Mouse (Mus musculus) hindbrain, embryonic 13.5 days (tissue): ENCODE data around the gene Egfr. TPM values are rescaled to one million over a fixed set of nuclear protein-coding genes. Genes with fewer than 3 reads are reported as not detected.

ENCODE experiments used
- ATAC-seq: fragments of 200-750 bp; cut with Nextera tagmentation; 2 replicates; pipeline ENCODE4 v1.8.0; 2017; ENCODE audit warnings: moderate TSS enrichment; ENCODE audit not compliant: low FRiP score
- H3K27ac ChIP-seq: fragments of 300-500 bp; sonication (generic); 2 replicates; pipeline ENCODE4 v1.5.1; 2015; ENCODE audit warnings: inconsistent platforms, mild to moderate bottlenecking, moderate library complexity
- H3K27me3 ChIP-seq: fragments of 300-500 bp; sonication (generic); 2 replicates; pipeline ENCODE4 v1.6.1; 2015; ENCODE audit warnings: mild to moderate bottlenecking, inconsistent platforms
- H3K36me3 ChIP-seq: fragments of 300-500 bp; sonication (generic); 2 replicates; pipeline ENCODE4 v1.6.1; 2015; ENCODE audit warnings: mild to moderate bottlenecking, inconsistent platforms
- H3K4me1 ChIP-seq: fragments of 300-500 bp; sonication (generic); replicated peaks from 2 replicates; pipeline ENCODE4 v1.6.1; 2015; ENCODE audit warnings: inconsistent platforms
- H3K4me2 ChIP-seq: fragments of 300-500 bp; sonication (generic); 2 replicates; pipeline ENCODE4 v1.6.1; 2015; ENCODE audit warnings: inconsistent platforms, mild to moderate bottlenecking, moderate library complexity
- H3K4me3 ChIP-seq: fragments of 300-500 bp; sonication (generic); 2 replicates; pipeline ENCODE4 v1.5.1; 2015; ENCODE audit warnings: mild to moderate bottlenecking, inconsistent platforms
- H3K9ac ChIP-seq: fragments of 300-500 bp; sonication (generic); 2 replicates; pipeline ENCODE4 v1.6.1; 2015; ENCODE audit warnings: mild to moderate bottlenecking, inconsistent platforms
- H3K9me3 ChIP-seq: fragments of 300-500 bp; sonication (generic); 2 replicates; pipeline ENCODE4 v1.6.1; 2016; ENCODE audit warnings: inconsistent platforms
- WGBS: fragments of 180-500 bp; shearing (Covaris S2); methylation state at CpG from one replicate; pipeline ENCODE4 v1.1.7; 2015; 5-methylcytosine and 5-hydroxymethylcytosine counted together
- polyA plus RNA-seq: library from polyadenylated mRNA; unstranded; fragments of >200 nt; fragmentation: Nextera tagmentation; extraction: Ambion mirVana; gene quantifications from 2 replicates; pipeline ENCODE4 v1.2.1, GENCODE M21; 2015

Egfr gene
- polyA plus RNA-seq, 1 experiment from 2014 or later = 3.5 TPM

- no peak overlapping the region for H3K27ac ChIP-seq
- WGBS = 69% methylated on average over 4 of the region's 4 CpGs
- no peak overlapping the region for H3K4me3 ChIP-seq
- no peaks in the 10 kb centered on the region for H3K27me3 ChIP-seq
- H3K9me3 ChIP-seq = no peaks in the 10 kb centered on the region
- H3K36me3 ChIP-seq = no peaks in the 10 kb centered on the region
- no peak overlapping the region for H3K9ac ChIP-seq
- H3K4me1 ChIP-seq = peaks cover 6% of the 10 kb centered on the region
- no peak for ATAC-seq
- H3K4me2 ChIP-seq = no peak overlapping the region
These were observed 129.9 kb downstream of the Egfr start for GRCm38 (mm10) chr11:16881932-16882331.

GRCm38 (mm10) chr11:16886152-16886551 lies 134.1 kb downstream of the Egfr start:
- Histone ChIP-seq H3K4me1 (no peaks in the 10 kb centered on the region), H3K9me3 (no peaks in the 10 kb centered on the region), H3K27ac (no peak overlapping the region), H3K4me3 (no peak overlapping the region), H3K27me3 (no peaks in the 10 kb centered on the region), H3K36me3 (no peaks in the 10 kb centered on the region), H3K4me2 (no peak overlapping the region), H3K9ac (no peak overlapping the region)
- 80% methylated on average over 6 of the region's 6 CpGs for WGBS
- ATAC-seq = no peak

GRCm38 (mm10) chr11:16888086-16888485 lies 136.1 kb downstream of the Egfr start:
- H3K4me1 ChIP-seq = no peaks in the 10 kb centered on the region
- no peak overlapping the region for H3K4me2 ChIP-seq
- no peak overlapping the region for H3K9ac ChIP-seq
- ATAC-seq = no peak
- H3K4me3 ChIP-seq = no peak overlapping the region
- H3K27ac ChIP-seq = no peak overlapping the region
- H3K36me3 ChIP-seq = no peaks in the 10 kb centered on the region
- no peaks in the 10 kb centered on the region for H3K27me3 ChIP-seq
- no peaks in the 10 kb centered on the region for H3K9me3 ChIP-seq

- Histone ChIP-seq H3K4me3 (no peak overlapping the region), H3K36me3 (no peaks in the 10 kb centered on the region), H3K9ac (no peak overlapping the region), H3K4me2 (no peak overlapping the region), H3K27me3 (no peaks in the 10 kb centered on the region), H3K27ac (no peak overlapping the region), H3K9me3 (no peaks in the 10 kb centered on the region), H3K4me1 (no peaks in the 10 kb centered on the region)
- no peak for ATAC-seq
- WGBS = 69% methylated on average over 13 of the region's 13 CpGs
These were observed 143.7 kb downstream of the Egfr start for GRCm38 (mm10) chr11:16895441-16896356.

GRCm38 (mm10) chr11:16897681-16898080 lies 145.7 kb downstream of the Egfr start:
- 90% methylated on average over 2 of the region's 2 CpGs for WGBS
- Histone ChIP-seq H3K9ac (no peak overlapping the region), H3K36me3 (no peaks in the 10 kb centered on the region), H3K27me3 (no peaks in the 10 kb centered on the region), H3K4me1 (no peaks in the 10 kb centered on the region), H3K4me2 (no peak overlapping the region), H3K27ac (no peak overlapping the region), H3K4me3 (no peak overlapping the region), H3K9me3 (no peaks in the 10 kb centered on the region)
- no peak for ATAC-seq

- WGBS = 95% methylated on average over 1 of the region's 1 CpGs
- no peaks in the 10 kb centered on the region for H3K4me1 ChIP-seq
- H3K36me3 ChIP-seq = no peaks in the 10 kb centered on the region
- no peak overlapping the region for H3K4me2 ChIP-seq
- no peak overlapping the region for H3K9ac ChIP-seq
- H3K27me3 ChIP-seq = no peaks in the 10 kb centered on the region
- H3K4me3 ChIP-seq = no peak overlapping the region
- H3K27ac ChIP-seq = no peak overlapping the region
- no peaks in the 10 kb centered on the region for H3K9me3 ChIP-seq
- no peak for ATAC-seq
These were observed 148.2 kb downstream of the Egfr start for GRCm38 (mm10) chr11:16900182-16900581.

- H3K4me1 ChIP-seq = no peaks in the 10 kb centered on the region
- no peak overlapping the region for H3K4me2 ChIP-seq
- H3K9ac ChIP-seq = no peak overlapping the region
- no peak for ATAC-seq
- H3K27ac ChIP-seq = no peak overlapping the region
- WGBS = 90% methylated on average over 8 of the region's 8 CpGs
- H3K9me3 ChIP-seq = no peaks in the 10 kb centered on the region
- H3K27me3 ChIP-seq = no peaks in the 10 kb centered on the region
- H3K4me3 ChIP-seq = no peak overlapping the region
- H3K36me3 ChIP-seq = no peaks in the 10 kb centered on the region
These were observed 148.8 kb downstream of the Egfr start for GRCm38 (mm10) chr11:16900653-16901416.

- H3K9me3 ChIP-seq = no peaks in the 10 kb centered on the region
- H3K4me2 ChIP-seq = no peak overlapping the region
- H3K36me3 ChIP-seq = no peaks in the 10 kb centered on the region
- WGBS = 87% methylated on average over 8 of the region's 8 CpGs
- H3K4me3 ChIP-seq = no peak overlapping the region
- H3K27ac ChIP-seq = no peak overlapping the region
- no peak for ATAC-seq
- H3K27me3 ChIP-seq = no peaks in the 10 kb centered on the region
- H3K4me1 ChIP-seq = no peaks in the 10 kb centered on the region
- no peak overlapping the region for H3K9ac ChIP-seq
These were observed 152.5 kb downstream of the Egfr start for GRCm38 (mm10) chr11:16904302-16905011.

- H3K27me3 ChIP-seq = no peaks in the 10 kb centered on the region
- H3K4me2 ChIP-seq = no peak overlapping the region
- no peak overlapping the region for H3K27ac ChIP-seq
- ATAC-seq = no peak
- H3K4me3 ChIP-seq = no peak overlapping the region
- 74% methylated on average over 3 of the region's 3 CpGs for WGBS
- H3K4me1 ChIP-seq = no peaks in the 10 kb centered on the region
- no peaks in the 10 kb centered on the region for H3K9me3 ChIP-seq
- no peaks in the 10 kb centered on the region for H3K36me3 ChIP-seq
- no peak overlapping the region for H3K9ac ChIP-seq
These were observed 153.0 kb downstream of the Egfr start for GRCm38 (mm10) chr11:16905012-16905332.

GRCm38 (mm10) chr11:16906530-16906929 lies 154.5 kb downstream of the Egfr start:
- no peak overlapping the region for H3K9ac ChIP-seq
- H3K4me2 ChIP-seq = no peak overlapping the region
- H3K36me3 ChIP-seq = no peaks in the 10 kb centered on the region
- no peaks in the 10 kb centered on the region for H3K27me3 ChIP-seq
- no peak for ATAC-seq
- H3K27ac ChIP-seq = no peak overlapping the region
- H3K4me3 ChIP-seq = no peak overlapping the region
- no peaks in the 10 kb centered on the region for H3K4me1 ChIP-seq
- WGBS = 94% methylated on average over 2 of the region's 2 CpGs
- no peaks in the 10 kb centered on the region for H3K9me3 ChIP-seq

GRCm38 (mm10) chr11:16907517-16908129 lies 155.6 kb downstream of the Egfr start:
- no peak overlapping the region for H3K4me3 ChIP-seq
- ATAC-seq = no peak
- WGBS = 88% methylated on average over 1 of the region's 1 CpGs
- no peaks in the 10 kb centered on the region for H3K36me3 ChIP-seq
- no peak overlapping the region for H3K4me2 ChIP-seq
- H3K9me3 ChIP-seq = no peaks in the 10 kb centered on the region
- H3K27me3 ChIP-seq = no peaks in the 10 kb centered on the region
- H3K4me1 ChIP-seq = no peaks in the 10 kb centered on the region
- H3K27ac ChIP-seq = no peak overlapping the region
- H3K9ac ChIP-seq = no peak overlapping the region

- Histone ChIP-seq H3K4me3 (no peak overlapping the region), H3K27ac (no peak overlapping the region), H3K9me3 (no peaks in the 10 kb centered on the region), H3K27me3 (no peaks in the 10 kb centered on the region), H3K9ac (no peak overlapping the region), H3K36me3 (no peaks in the 10 kb centered on the region), H3K4me1 (no peaks in the 10 kb centered on the region), H3K4me2 (no peak overlapping the region)
- ATAC-seq = no peak
- WGBS = 71% methylated on average over 3 of the region's 3 CpGs
These were observed 162.8 kb downstream of the Egfr start for GRCm38 (mm10) chr11:16914756-16915155.
